Mouse (Mus musculus) gastrocnemius, adult 8-10 months (tissue): ENCODE measurements around the gene Ttc7. TPM values are rescaled to one million over a fixed set of nuclear protein-coding genes. Genes with fewer than 3 reads are reported as not detected.
"Not testable (repeated sequence)": the region's sequence is repeated elsewhere in the genome, so short reads cannot be mapped to it uniquely, and the experiment has no call there.

Experiments used
- DNase-seq, 2 experiments: peaks; one replicate each; pipeline ENCODE4 v3.0.0; 2022; ENCODE audit warnings: low spot score in 2 of 2
- total RNA-seq, 4 experiments: library from RNA; stranded (reverse); gene quantifications; 2 replicates each; pipeline ENCODE4 v1.2.4; 2022

The Ttc7 gene
- total RNA-seq, 4 experiments from 2014 or later, result 8.2 to 9.4 (median 9.1) TPM

GRCm38 (mm10) chr17:87285731-87286465 is 3.2 kb downstream of the Ttc7 start:
- DNase-seq, result no peak

- DNase-seq, result no peak
These were observed 3.9 kb downstream of the Ttc7 start for GRCm38 (mm10) chr17:87286481-87287143.

DNA sequence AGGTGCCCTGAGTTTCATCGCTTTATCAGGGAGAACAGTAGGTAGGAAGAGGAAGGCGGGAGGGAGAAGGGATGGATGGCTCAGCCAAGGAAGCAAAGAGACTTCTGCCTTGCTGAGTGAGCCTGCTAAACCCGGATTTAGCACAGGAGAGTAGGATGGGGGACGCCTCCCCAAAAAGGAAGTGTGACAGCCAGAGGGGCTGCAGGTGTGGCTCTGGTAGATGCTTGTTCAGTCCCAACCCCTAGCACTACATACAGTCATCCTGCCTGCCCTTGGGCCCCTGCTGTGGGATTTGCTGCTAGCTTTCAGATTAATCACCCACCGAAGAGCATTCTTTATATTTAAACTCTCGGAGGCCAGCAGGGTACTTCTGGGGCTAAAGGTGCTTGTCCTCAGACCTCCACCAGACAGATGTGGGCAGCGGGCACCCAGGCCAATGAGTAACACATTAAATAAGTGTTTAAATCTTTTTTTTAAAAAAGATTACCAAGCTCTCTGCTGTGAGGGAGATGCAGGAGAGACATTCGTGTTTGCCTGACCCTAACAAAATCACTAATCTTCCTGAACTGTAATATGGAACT is 4.6 kb downstream of the Ttc7 start:
- DNase-seq, result no peak

GRCm38 (mm10) chr17:87288131-87288530 is 5.4 kb downstream of the Ttc7 start:
- DNase-seq, result no peak

DNA sequence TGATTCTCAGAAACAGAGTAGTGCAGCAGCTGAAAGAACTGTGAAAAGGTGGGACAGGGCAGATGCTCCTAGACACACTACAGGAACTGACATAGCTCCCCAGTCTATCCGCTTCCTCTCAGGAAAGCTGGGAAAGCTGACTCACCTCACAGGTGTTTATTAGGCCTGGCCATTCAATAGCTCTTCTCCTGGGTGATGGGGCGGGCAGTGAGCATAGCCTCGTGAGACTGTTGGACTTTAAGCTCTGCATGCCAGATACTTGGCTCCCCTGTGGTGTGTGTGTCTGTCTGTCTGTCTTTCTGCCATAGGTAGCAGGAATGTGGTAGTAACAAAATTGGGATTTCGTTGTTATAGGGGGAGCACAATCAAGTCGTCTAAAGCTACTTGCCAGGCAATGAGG is 6.7 kb downstream of the Ttc7 start:
- DNase-seq, result no peak

- no peak for DNase-seq
These were observed 8.4 kb downstream of the Ttc7 start for GRCm38 (mm10) chr17:87291037-87291436.

- DNase-seq, result no peak
These were observed 9.1 kb downstream of the Ttc7 start for GRCm38 (mm10) chr17:87291782-87292181.

- DNase-seq, result no peak
These were observed 10.4 kb downstream of the Ttc7 start for GRCm38 (mm10) chr17:87293125-87293524.

- DNase-seq, result no peak
These were observed 13.1 kb downstream of the Ttc7 start for GRCm38 (mm10) chr17:87295738-87296137.

- DNase-seq, result not testable (repeated sequence)
These were observed 14.0 kb downstream of the Ttc7 start for GRCm38 (mm10) chr17:87296701-87297100.

DNA sequence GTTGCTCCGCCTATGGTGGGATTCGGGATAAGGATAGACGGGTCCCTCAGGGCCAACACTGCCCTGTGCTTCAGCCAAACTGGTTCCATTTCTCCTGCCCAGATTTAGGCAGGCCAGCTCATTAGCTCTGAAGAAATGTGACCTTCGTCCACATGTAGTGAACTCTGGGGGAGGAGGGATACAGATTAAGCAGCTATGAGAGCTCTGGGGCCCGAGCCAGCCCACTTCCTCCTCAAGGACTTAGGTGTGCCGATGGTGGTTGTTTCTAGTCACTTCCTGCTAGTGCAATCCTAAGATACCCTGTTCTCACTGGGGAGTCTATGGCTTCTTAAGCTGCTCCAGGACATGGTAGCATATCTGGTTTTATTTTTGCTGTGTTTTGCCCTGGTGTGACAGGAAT is 16.3 kb downstream of the Ttc7 start:
- DNase-seq, result no peak

- DNase-seq, result no peak
These were observed 17.7 kb downstream of the Ttc7 start for GRCm38 (mm10) chr17:87300340-87300739.

DNA sequence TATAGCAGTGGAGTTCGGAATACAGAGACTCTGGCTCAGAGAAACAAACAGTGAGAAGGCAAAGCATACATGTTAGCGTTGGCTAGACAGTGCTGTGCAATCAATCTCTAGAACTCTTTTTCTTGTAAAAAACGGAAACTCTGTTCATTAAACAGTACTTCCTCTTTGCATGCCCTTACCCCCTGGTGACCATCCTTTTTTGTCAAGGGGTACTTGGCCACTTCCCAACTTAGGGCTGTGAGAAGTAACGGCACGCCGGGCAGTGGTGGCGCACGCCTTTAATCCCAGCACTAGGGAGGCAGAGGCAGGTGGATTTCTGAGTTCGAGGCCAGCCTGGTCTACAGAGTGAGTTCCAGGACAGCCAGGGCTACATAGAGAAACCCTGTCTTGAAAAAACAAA is 18.9 kb downstream of the Ttc7 start:
- DNase-seq, result not testable (repeated sequence)

- no peak for DNase-seq
These were observed 19.5 kb downstream of the Ttc7 start for GRCm38 (mm10) chr17:87302014-87302794.

DNA sequence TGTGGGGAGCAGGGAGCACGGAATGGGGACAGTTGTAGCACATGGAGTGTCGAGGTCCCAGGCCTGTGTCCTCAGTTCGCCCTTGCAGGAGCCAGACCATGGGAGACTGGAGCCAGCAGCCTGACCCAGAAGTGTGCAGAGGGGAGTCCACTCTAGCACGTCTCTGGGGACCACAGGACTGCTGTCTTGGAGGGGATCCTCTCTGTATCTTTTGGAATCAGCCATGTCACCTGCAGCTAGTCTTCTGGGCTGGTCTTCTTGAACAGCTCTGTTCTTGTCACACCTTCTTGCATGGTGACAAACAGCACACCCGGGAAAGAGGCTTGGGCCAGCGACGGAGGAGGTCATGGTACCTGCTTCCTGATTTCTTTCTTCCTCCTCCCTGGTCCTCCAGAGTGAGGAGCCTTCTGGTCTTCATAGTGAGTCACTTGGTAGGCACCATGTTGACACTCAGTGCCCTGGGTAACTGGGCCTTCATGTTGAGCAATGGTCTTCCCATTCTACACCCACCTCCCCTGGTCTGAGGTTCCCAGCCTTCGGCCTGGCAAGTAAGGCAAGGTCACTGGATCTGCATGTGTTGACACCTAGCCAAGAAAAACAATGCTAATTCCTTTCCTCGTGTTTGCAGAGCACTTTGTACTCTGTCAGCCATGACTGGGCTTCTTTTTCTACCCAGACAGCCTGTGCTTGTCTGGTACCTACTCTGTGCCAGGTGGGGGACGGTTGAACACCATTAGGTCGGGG is 21.6 kb downstream of the Ttc7 start:
- no peak for DNase-seq

GRCm38 (mm10) chr17:87305065-87305464 is 22.4 kb downstream of the Ttc7 start:
- no peak for DNase-seq

DNA sequence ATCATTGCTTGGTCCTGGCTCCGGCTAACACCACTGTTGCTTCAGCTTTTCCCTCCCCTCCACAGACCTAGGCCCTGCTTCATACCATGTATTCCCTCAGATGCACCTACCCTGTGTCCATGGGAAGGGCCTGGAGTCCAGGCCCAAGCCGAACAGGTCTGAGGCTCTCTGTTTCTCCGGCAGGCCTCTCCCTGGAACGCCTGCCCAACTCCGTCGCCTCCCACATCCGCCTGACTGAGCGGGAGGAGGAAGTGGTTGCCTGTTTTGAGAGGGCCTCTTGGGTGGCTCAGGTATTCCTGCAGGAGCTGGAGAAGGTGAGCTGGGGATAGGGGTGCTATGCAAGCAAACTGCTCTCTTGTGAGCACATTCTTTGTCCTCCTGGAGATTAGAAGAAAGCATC is 24.1 kb downstream of the Ttc7 start:
- no peak for DNase-seq

DNA sequence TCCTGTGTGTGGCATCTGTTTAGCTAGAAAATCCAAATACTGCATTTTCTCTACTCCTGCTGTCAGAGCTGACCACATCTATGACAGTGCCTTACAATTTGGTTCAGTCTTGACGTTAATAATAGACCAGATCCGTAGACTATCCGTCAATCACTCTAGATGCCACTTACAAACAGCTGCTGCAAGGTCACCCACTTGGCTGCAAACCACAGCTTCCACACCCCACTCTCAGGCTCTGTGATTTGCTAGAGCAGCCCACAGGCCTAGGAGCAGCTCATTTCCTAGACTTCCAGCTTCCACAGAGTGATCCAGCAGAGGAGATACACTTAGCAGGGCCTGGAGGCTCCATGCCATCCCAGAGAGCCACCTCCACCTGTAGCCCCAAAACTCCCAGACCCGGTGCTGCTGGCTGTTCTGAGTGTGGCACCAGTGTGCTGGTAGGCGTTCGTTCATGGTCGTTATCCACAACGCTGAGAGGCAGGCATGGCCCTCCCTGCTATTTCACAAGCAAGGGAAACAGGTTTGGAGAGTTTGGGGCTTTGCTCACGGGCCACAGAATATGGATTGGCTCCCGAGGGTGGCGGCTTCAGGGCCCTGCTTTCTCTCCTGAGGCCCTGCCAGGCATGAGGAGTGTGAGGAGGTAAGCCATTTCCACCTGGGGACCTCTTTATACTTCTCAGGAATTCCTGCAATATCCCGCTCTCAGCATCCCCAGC is 26.5 kb downstream of the Ttc7 start:
- DNase-seq, result peak in 1 of 2 experiments; percentile 39

GRCm38 (mm10) chr17:87310497-87310896 is 27.8 kb downstream of the Ttc7 start:
- DNase-seq, result no peak

- DNase-seq, result no peak
These were observed 29.7 kb downstream of the Ttc7 start for GRCm38 (mm10) chr17:87312351-87312750.
